Mouse (Mus musculus): ENCODE results near the gene Crybg1.
A peak's percentile ranks its signal among the peaks of the same experiment; 100 is the strongest.
"Not testable (repeated sequence)": the region's sequence is repeated elsewhere in the genome, so short reads cannot be mapped to it uniquely, and the experiment has no call there.

Crybg1 gene

DNA sequence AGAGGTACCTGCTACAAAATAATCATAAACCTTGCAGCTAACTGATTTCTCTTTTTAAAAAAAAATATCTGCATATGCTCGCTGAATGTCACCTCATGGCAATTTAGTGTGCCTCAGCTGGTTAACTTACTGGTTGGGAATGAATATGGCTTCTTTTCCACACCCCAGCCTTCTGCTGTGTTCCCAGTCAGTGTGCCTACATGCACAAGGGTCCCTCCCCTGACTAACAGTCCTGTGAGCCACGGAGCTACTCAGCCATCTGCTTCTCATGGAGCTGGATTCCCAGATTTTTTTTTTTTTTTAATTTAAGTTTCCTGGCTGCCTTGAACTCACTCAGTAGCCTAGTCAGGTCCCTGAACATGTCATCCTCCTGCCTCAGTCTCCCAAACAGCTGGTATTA, 183.7 kb downstream of the Crybg1 start:
- no peak for DNase-seq (ENCODE audit: low spot score)

DNA sequence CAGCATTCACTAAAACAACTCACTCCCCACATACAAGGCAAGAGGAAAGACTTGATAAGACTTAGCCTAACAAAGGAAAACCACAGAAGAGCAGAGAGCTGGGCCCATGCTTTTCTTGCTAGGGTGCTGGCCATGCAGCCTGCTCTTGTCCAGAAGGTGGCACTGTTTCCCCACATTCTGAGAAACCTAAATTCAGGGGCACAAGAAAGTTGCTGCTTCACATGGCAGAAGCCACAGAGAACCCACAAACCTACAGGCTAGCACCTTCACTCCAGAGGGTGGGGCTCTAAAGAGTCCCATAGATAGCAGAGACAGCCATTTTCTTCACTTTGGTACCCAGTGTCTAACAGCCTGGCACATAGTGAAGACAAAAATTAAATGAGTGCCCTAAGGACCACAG, 194.7 kb downstream of the Crybg1 start:
- peak; percentile 75 for DNase-seq (ENCODE audit: low spot score)

DNA sequence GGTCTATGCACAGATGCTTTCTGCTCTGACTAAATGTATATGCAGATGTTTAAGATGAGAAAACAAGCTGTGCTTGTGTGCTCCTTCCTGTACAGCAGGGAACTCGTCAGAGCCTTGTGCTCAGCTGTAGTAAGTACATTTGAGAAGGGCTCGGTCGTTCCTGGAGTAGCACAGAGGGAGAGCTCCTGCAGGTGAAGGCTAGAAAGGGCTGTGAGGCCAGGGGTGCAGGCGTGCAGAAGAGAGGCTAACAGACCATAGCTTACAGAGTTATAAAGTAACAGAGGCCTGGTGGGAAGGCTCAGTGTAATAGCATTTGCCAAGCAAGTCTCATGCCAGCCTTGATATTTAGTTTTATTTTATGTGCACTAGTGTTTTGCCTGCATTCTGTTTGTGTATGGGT, 203.2 kb downstream of the Crybg1 start:
- DNase-seq (ENCODE audit: low spot score), result no peak

DNA sequence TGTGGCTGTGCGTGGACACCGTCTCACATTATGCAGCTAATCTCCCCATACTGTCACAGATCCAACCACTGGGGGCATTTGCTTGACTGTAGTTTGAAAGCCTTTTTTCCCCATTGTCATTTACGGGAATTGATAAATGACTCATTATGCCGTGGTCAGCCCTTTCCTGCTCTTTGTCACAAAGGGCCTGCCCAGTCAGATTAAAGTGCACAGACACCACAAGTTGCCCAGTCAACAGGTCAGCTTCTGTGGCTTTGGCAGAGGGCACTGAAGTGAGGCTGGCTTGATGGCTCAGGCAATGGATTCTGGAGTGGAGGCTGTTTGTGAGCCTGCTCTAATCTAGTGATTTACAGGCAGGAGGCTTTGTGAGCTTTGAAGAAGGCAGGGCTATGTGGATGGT, 204.9 kb downstream of the Crybg1 start:
- no peak for DNase-seq (ENCODE audit: low spot score)

DNA sequence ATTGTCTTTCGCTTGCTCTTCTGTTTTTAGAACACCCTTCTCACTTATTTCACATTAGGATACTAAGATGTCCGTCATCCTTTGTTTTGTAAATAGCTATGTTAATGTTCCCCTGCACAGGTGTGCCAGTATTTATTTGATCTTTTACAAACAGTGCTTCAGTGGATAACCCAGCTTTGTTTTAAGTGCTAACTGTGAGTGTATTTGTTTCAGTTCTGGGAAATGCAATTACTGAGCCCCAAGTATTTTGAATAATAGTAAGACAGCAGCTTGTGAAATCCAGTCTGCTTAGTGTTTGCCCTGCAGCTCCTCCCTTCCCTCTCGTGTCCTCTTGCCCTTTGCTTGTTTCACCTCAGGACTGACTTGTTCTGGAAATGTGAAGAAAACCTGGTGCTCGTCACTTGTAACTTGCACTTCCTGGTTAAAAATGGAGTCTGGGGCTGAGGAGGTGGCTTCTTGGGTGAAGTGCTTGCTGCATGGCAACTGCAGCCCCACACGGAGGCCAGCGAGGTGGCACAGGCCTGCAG, 209.5 kb downstream of the Crybg1 start:
- no peak for DNase-seq (ENCODE audit: low spot score)

DNA sequence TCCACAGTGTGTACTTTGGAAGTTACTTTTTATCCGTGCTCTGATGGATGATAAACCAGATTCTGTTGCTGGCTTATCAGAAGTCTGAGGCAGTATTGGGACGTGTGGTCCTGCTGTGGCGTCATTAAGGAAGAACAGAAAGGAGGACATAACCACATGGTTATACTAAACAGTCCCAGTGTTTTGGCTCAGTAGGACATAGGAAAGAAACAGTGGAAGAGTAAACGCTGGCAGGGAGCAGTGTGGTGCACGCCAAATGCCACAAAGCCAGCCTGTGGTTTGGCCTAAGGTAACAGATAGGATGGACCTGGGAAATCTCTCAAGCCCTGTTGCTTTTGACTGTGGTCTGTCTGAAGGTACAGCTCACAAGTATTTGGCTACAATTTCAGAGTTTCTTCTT, 220.1 kb downstream of the Crybg1 start:
- DNase-seq (ENCODE audit: low spot score), result no peak

DNA sequence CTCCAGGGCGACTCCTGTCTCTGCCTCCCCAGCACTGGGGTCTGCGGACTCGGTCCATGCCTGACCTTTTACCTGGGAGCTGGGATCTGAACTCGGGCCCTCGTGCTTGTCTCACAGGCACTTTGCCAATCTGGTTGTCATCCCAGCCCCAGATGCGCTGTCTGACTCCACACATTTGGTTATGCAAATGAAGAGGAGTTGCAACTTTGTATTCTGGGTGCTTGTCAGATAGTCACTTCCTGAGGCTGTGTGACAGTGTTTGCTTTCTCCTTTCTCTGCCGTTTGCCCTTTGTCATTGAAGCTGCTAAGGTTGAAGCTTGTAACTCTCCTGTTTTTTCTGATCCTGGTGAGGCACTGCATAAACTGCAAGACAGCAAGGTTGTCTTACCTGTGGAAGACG, 220.9 kb downstream of the Crybg1 start:
- no peak for DNase-seq (ENCODE audit: low spot score)

DNA sequence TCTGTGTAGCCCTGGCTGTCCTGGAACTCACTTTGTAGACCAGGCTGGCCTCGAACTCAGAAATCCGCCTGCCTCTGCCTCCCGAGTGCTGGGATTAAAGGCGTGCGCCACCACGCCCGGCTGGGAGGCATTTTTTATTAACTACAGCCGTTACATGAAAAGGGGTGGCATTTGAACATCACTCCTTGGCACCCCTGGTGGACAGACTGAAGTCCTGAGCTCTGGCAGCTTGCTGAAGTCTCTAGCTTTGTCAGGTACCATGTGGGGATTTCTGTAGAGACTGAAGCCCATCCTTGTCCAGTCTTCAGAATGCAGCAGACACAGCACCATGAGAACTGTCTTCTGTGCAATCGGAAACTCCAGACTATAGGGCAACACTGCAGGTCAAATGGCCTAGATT, 222.9 kb downstream of the Crybg1 start:
- DNase-seq (ENCODE audit: low spot score), result not testable (repeated sequence)

DNA sequence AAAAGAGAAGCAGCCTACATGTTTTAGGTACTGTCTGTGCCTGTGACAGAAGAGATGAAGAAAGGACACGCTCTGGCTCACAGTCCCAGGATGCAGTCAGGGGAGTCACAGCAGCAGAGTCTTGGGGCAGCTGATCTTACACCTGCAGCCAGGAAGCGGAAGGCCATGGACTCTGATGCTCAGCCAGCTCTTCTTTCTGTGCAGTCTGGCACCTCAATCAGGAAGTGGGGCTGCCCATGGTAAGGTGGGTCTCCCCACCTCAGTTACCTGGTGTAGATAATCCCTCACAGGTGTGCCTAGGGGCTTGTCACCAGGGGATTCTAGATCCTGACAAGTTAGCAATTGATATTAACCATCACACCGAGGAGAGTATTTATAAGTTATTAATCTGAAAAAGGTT, 225.6 kb downstream of the Crybg1 start:
- no peak for DNase-seq (ENCODE audit: low spot score)

DNA sequence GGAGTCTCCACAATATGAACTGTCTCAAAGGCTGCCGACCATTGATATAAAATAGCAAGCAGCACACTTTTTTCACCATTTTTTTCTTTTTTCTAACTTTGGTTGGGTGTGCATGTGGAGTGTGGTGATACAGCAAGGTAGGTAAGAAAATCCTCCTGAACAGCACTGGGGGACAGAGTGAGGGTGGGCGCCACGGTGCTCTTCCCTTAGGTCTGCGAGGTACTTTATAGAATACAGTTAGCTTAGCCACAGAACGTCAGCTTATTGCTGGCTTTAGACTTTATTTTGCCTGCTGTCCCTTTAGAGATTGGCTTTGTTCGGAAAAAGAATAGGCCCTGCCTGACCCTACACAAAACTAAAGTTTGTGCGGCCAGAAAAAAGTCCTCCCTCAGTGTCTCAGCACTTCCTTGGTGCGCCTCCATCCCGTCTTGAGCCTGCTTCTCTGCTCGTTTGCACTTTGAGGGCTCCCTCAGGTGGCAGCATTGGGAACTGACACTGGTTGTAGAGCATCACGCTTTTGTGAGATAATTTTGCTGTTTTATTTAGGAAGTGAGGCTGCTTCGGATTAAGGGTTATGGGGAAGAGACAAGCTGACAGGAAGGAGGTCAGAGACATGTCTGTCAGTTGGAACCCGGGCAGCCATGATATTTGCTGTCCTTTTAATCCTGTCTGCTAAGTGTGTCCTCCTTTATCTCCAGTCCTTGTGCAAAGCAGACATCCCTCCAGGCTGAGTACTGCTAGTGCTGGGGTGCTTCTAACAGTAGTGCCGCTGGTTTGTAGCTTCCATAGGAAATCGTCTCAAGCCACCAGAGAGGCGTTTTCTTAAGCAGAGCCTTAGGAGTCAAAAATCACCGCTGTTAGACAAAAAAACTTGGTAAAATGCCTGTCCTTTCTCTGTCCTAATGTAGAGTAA, 229.7 kb downstream of the Crybg1 start:
- DNase-seq (ENCODE audit: low spot score), result peak; percentile 61

DNA sequence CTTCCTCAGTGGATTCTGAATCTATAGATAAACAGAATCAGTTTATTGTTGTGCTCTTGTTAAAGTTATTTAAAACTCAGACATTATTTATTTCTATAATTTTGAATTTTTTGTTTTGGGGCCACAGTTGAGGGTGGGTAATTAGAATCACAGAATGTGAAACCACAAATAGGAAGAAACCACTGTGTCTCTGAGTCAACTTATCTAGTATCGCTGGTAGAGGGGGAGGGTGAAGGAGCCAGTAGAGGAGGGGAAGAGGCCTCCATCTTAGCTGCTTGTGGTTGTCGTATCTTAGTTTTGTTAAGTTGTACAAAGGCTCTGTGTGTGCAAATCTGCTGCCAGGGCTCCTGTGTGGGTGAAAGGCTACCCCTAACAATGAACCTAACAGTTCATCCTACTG, 231.9 kb downstream of the Crybg1 start:
- DNase-seq (ENCODE audit: low spot score), result no peak

DNA sequence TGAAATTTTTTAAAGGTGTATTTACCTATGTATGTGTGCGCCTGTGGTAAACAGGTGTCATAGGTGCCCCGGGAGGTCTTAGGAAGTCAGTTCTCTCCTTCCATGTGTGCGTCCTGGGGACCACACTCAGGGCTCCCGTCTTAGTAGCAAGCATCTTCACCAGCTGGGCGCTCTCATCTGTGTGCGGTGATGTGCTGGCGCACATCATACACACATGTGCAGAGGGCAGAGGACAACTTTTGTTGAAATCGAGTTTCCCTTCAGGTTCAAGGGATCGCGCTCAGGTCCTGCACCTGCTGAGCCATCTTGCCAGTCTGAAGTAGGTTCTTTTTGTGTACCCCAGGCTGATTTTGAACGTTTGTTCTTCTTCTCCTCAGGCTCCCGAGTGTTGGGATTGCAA, 232.5 kb downstream of the Crybg1 start:
- no peak for DNase-seq (ENCODE audit: low spot score)

DNA sequence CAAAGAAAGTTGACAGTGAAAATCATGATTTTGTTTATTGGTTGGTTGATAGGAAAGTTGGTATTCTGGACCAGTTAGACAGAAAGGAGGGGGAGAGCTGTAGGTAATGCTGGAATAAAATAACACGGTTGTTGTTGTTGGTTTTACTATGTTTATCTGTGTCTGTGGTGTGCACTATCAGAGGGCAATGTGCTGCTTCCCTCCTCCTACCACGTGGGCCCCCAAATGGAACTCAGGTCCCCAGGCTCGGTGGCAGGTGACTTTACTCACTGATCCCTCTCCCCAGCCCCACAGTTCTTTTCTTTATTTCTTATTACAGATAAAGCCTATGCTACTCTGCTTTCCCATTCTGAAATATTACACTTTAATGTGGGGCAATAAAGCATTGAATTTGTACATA, 236.4 kb downstream of the Crybg1 start:
- DNase-seq (ENCODE audit: low spot score), result no peak

DNA sequence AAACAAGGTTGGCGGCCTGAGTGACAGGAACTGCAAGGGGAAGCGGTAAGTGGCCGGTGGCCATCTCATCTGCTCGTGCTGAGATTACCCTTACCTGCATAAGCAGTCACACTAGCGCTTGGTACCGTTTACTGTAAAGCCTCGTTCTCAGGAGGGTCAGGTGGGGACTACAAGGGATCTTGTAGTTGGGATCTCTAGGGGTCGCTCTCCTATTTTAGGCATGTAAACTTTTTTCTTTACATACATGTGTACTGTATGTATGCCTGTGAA, 237.8 kb downstream of the Crybg1 start:
- DNase-seq (ENCODE audit: low spot score), result no peak

DNA sequence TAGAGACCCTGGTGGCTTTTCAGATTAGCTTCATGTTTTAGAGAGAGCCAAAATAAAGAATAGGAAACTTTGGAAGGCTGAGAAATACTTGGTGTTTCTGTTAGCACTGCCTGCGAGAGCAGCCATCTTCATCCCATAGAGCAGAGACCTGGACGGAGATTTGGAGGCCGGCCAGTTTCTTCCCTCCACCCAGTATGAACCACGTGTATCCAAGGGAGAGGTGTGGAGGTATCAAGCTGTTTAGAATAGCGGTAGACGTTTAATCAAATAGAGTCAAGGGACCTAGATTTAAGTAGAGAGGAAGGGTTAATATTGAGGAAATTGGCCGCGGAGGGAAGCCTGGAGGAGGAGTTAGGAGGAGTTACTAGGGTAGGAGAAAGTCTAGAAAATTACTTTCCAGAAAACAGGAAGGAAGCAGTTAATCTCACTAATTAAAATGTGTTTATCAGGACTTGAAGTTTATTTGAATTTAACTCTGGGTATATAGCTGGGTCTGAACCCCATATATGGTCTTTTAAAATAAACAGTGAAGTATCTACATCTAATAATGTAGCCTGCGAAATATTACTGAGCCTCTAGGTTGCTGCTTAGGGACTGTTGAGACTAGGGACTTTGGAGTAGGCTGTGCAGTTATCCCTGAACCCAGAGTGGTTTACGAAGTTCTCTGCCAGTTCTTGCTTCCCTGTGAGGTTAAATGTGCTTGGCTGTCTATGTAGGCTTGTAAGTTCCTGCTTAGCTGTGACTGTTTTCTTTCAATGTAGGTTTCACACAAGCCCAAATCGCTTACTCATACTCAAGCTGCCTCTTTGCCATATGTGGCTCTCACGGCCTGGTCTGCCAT, 238.4 kb downstream of the Crybg1 start:
- no peak for DNase-seq (ENCODE audit: low spot score)

DNA sequence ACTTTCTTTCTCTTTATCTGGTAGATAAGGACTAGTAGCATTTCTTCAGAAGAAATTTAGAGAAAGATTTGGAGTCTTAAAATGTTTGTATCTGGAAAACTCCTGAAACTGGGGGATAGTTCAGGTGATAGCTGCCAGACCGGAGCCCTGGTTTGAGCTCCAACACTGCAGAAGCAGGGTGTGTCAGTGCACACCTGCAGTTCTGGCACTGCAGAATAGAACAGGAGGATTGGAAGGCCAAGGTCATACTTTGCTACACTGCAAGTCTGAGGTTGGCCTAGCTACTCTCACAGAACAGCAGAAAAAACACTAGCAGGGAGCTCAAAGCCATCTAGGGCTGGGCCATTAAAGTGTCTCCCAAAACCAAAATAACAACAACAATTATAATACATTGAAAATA, 244.1 kb downstream of the Crybg1 start:
- DNase-seq (ENCODE audit: low spot score), result no peak

DNA sequence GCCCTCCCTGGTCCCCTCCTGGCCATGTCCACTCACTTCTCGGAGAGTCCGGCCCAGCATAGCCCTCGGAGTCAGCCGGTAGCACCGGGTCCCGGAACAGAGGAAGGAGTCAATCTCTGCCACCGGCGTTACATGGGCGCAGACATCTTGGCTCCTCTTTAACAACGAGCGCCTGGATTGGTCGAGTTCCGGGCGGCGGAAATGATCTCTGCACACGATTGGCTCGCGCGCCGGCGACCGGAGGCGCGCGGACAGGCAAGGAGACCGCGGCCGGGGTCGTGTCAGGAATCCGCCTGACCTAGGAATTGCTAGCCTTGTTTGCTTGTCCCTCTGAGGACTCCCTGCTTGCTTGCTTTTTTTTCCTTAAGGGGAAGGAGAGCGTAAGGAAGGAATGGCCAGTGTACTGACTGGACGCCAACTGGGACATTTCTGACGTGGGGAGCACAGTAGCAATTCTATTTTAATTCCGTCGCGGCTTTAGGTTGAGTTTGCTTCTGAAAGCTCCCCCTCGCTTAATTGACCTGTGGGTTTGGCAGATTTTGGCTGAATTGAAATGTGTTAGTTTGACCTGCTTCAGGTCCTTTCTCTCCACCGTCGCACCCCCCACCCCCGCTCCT, 247.0 kb downstream of the Crybg1 start, which contains the start of the genes Qrsl1 and Rtn4ip1:
Gene Qrsl1 (minus strand): TSS at position 168 of the 617 bp plus-strand sequence.
Gene Rtn4ip1 (plus strand): TSS at position 230 of the 617 bp plus-strand sequence.
- DNase-seq (ENCODE audit: low spot score), result peak; percentile 91

DNA sequence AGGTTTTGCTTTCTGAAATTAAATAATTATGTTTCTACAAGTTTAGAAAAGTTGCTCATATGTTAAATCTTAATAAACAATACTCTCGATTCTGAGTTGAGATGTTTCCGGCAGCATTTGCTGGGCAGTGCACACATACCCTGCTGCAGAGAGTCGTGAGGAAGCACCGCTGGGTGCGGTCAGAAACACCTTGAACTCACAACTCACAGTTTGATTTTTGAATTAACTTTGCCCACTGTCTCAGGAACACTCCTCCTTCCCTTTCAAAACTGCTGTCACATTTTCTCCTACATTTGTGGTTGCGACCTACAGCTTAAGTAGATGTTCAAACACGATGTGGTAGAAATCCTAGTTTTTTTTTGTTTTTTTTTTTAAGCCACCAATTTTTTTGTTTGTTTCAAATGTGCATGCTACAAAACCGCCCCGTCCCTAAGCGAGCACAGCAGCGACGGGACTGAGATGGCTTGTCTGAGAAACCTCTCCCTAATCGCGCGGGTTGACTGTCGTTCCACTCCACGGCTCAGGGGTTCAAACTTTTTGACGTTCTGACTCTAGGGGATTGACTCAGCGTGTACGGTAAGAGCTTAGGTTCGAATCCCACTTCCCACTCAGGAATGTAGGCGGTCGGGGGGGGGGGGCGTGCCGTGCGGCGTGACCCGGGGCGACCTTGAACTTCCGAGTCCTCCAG, 247.6 kb downstream of the Crybg1 start:
- peak; percentile 1 for DNase-seq (ENCODE audit: low spot score)
